Mouse (Mus musculus) liver, embryonic 15.5 days (tissue): Measurements from ENCODE around the gene Atf7. TPM values are rescaled to one million over a fixed set of nuclear protein-coding genes. Genes with fewer than 3 reads are reported as not detected.

ENCODE experiments used
- ATAC-seq: fragments of 200-750 bp; cut with Nextera tagmentation; 2 replicates; pipeline ENCODE4 v1.8.0; 2017; ENCODE audit warnings: moderate number of reproducible peaks, mild to moderate bottlenecking, moderate library complexity; ENCODE audit not compliant: insufficient read depth
- H3K27ac ChIP-seq: fragments of 300-500 bp; sonication (generic); replicated peaks from 2 replicates; pipeline ENCODE4 v1.5.1; 2015; ENCODE audit warnings: mild to moderate bottlenecking, inconsistent platforms
- H3K27me3 ChIP-seq: fragments of 300-500 bp; sonication (generic); 2 replicates; pipeline ENCODE4 v1.6.1; 2015; ENCODE audit warnings: mild to moderate bottlenecking, inconsistent platforms
- H3K36me3 ChIP-seq: fragments of 300-500 bp; sonication (generic); replicated peaks from 2 replicates; pipeline ENCODE4 v1.6.1; 2015; ENCODE audit warnings: moderate library complexity, mild to moderate bottlenecking, inconsistent platforms
- H3K4me1 ChIP-seq: fragments of 300-500 bp; sonication (generic); replicated peaks from 2 replicates; pipeline ENCODE4 v1.6.1; 2015; ENCODE audit warnings: inconsistent platforms
- H3K4me2 ChIP-seq: fragments of 300-500 bp; sonication (generic); 2 replicates; pipeline ENCODE4 v1.6.1; 2015; ENCODE audit warnings: moderate library complexity, mild to moderate bottlenecking, inconsistent platforms
- H3K4me3 ChIP-seq: fragments of 300-500 bp; sonication (generic); replicated peaks from 2 replicates; pipeline ENCODE4 v1.5.1; 2015; ENCODE audit warnings: mild to moderate bottlenecking, inconsistent platforms
- H3K9ac ChIP-seq: fragments of 300-500 bp; sonication (generic); 2 replicates; pipeline ENCODE4 v1.6.1; 2015; ENCODE audit warnings: moderate library complexity, mild to moderate bottlenecking, inconsistent platforms
- H3K9me3 ChIP-seq: fragments of 300-500 bp; sonication (generic); replicated peaks from 2 replicates; pipeline ENCODE4 v1.6.1; 2016; ENCODE audit warnings: inconsistent platforms
- WGBS: fragments of 180-500 bp; shearing (Covaris S2); methylation state at CpG from one replicate; pipeline ENCODE4 v1.1.7; 2015; ENCODE audit warnings: mixed read lengths; ENCODE audit not compliant: insufficient replicate concordance; 5-methylcytosine and 5-hydroxymethylcytosine counted together
- polyA plus RNA-seq: library from polyadenylated mRNA; unstranded; fragments of >200 nt; fragmentation: Nextera tagmentation; extraction: Ambion mirVana; gene quantifications from 2 replicates; pipeline ENCODE4 v1.2.1, GENCODE M21; 2015

Atf7 gene
- polyA plus RNA-seq, 1 experiment from 2014 or later, result 8.8 TPM

DNA sequence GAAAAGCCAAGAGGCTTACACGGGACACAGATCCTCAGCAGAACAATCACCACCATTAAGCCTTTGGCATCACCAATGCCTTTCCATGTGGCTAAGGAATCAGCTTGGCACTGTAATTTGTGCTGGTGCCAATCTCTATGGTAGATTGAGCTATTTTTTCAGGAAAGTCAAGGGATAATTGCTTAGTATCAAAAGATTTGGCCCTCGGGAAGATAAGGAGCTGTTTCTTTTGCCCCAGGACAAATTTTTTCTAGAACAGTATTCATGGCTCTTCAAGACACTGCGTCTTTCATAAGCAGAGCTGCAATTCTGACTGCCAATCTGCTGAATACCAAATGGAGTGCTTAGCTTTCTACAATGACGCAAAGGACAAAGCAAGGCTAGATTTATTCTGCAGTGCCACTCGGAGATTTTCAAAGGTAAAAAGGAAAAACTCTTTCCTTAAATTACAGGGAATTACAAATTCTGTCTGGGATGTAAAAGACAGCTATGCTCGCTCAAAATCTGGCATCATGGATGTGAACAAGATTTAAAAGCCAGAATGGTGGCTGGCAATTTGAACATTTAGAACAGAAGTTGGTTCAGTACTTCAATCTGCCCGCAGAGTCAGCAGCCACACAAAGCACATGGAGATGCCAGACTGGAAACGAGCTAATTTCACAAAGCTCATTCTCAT is 41.4 kb downstream of the Atf7 start:
- ATAC-seq, result no peak
- H3K4me2 ChIP-seq, result no peak overlapping the region
- no peak overlapping the region for H3K4me3 ChIP-seq
- H3K4me1 ChIP-seq, result peaks cover 4% of the 10 kb centered on the region; the same call in 1 of the 2 replicates
- no peaks in the 10 kb centered on the region for H3K9me3 ChIP-seq
- WGBS, result 71% methylated on average over 8 of the region's 8 CpGs
- H3K27me3 ChIP-seq, result no peaks in the 10 kb centered on the region
- no peak overlapping the region for H3K9ac ChIP-seq
- no peak overlapping the region for H3K27ac ChIP-seq
- H3K36me3 ChIP-seq, result no peaks in the 10 kb centered on the region

DNA sequence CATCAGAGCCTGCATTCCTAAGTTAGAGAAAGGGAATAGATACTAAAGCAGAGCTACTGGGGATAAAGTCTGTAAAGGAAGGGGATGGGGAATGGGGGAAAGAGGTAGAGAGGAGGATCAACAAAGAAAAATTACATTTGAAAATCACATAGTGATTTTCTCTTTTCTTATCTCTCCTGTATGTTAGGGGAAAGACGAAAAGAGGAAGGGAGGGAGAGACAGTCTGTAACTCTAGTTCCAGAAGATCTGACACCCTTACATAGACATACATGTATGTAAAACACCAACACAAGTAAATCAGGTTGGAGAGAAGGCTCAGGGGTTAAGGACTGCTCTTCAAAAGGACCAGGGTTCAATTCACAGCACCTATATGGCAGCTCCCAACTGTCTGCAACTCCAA is 44.1 kb downstream of the Atf7 start:
- Histone ChIP-seq H3K27ac (no peak overlapping the region), H3K4me3 (no peak overlapping the region), H3K4me2 (no peak overlapping the region), H3K36me3 (no peaks in the 10 kb centered on the region), H3K9me3 (no peaks in the 10 kb centered on the region), H3K27me3 (no peaks in the 10 kb centered on the region), H3K9ac (no peak overlapping the region), H3K4me1 (peaks cover 4% of the 10 kb centered on the region; the same call in 1 of the 2 replicates)
- no peak for ATAC-seq
- WGBS, result 37% methylated on average over 1 of the region's 1 CpGs

DNA sequence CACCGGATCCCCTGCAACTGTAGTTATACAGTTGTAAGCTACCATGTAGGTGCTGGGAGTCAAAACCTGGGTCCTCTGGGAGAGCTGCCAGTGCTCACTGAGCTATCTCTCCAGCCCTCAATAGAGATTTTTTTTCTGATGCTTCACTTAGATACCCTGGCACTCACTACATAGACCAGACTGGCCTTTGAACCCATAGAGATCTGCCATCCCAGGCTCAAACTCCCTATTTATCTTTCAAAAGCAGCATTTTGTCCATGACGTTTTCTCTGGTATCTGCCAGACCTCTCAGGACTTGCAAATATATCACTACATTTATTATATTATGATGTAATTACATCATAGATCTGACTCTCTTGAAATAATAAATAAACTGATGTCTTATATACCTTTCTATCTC is 46.9 kb downstream of the Atf7 start:
- H3K4me3 ChIP-seq, result no peak overlapping the region
- no peak overlapping the region for H3K4me2 ChIP-seq
- no peak overlapping the region for H3K27ac ChIP-seq
- H3K27me3 ChIP-seq, result no peaks in the 10 kb centered on the region
- WGBS, result 57% methylated on average over 2 of the region's 2 CpGs
- H3K4me1 ChIP-seq, result no peaks in the 10 kb centered on the region
- no peaks in the 10 kb centered on the region for H3K36me3 ChIP-seq
- H3K9me3 ChIP-seq, result no peaks in the 10 kb centered on the region
- no peak for ATAC-seq
- no peak overlapping the region for H3K9ac ChIP-seq

DNA sequence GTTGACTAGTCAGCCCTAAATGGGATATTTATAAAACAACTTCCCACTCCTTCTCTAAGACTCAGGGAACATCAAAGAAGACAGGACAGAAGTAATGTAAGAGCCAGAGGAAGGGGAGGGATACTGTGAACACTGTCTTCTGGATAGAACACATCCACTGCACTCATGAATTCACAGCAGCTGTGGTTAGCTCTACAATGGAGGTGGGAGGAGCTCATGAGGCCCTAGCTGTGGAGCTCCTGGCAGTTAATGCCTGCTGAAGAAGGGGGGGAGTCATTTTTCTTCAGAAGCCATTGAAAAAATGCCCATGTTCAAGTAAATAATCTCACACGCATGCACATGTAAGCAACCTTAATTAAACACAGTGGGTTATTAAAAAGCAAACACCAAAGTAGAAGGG is 48.3 kb downstream of the Atf7 start:
- Histone ChIP-seq H3K9me3 (no peaks in the 10 kb centered on the region), H3K36me3 (no peaks in the 10 kb centered on the region), H3K27ac (no peak overlapping the region), H3K27me3 (no peaks in the 10 kb centered on the region), H3K9ac (no peak overlapping the region), H3K4me3 (no peak overlapping the region), H3K4me2 (no peak overlapping the region), H3K4me1 (no peaks in the 10 kb centered on the region)
- WGBS, result 83% methylated on average over 1 of the region's 1 CpGs
- no peak for ATAC-seq

DNA sequence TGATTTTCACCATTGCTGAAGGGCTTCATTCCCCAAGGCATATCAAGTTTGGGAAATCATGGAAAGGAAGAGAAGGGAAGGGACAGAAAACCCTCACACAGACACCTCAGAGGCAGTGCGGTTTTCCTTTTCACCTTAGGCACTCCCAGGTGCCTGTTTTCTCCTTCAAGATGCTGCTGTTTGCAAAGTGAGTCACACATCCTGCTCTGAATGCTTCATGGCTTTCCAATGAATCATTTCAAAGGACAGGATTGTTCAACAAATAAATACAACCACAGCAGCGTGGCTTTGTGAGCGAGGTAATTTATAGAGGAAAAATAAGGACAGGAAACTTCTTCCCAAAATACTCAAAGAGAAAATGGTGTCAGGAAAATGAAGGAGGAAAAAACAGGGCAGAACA is 53.2 kb downstream of the Atf7 start:
- Histone ChIP-seq H3K4me2 (no peak overlapping the region), H3K9ac (no peak overlapping the region), H3K36me3 (no peaks in the 10 kb centered on the region), H3K27me3 (no peaks in the 10 kb centered on the region), H3K9me3 (no peaks in the 10 kb centered on the region), H3K4me3 (no peak overlapping the region), H3K4me1 (no peaks in the 10 kb centered on the region), H3K27ac (no peak overlapping the region)
- ATAC-seq, result no peak
- WGBS, result 76% methylated on average over 3 of the region's 3 CpGs

DNA sequence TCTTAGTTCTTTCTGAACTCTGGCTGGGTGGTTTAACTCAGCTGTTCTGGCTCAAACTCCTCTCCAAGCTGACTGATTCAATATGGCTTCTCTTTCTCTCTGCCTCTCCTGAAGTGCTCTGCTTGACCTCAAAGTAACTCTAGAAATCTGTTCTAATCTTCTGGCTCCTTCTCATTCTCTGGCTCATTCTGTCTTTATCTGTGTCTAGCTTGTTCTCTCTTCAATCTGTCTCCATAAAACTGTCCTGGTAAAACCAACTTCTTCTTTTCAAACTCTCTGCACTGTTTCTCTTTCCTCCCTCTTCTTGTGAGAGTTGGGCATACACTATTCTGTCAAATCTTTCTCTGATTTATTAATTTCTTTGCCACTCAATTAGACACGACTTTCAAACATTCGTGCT is 57.4 kb downstream of the Atf7 start:
- WGBS, result 63% methylated on average over 2 of the region's 2 CpGs
- H3K4me2 ChIP-seq, result no peak overlapping the region
- H3K27ac ChIP-seq, result no peak overlapping the region
- no peak for ATAC-seq
- H3K9me3 ChIP-seq, result no peaks in the 10 kb centered on the region
- no peak overlapping the region for H3K4me3 ChIP-seq
- peaks cover 3% of the 10 kb centered on the region; the same call in 1 of the 2 replicates for H3K36me3 ChIP-seq
- H3K9ac ChIP-seq, result no peak overlapping the region
- no peaks in the 10 kb centered on the region for H3K4me1 ChIP-seq
- H3K27me3 ChIP-seq, result no peaks in the 10 kb centered on the region

DNA sequence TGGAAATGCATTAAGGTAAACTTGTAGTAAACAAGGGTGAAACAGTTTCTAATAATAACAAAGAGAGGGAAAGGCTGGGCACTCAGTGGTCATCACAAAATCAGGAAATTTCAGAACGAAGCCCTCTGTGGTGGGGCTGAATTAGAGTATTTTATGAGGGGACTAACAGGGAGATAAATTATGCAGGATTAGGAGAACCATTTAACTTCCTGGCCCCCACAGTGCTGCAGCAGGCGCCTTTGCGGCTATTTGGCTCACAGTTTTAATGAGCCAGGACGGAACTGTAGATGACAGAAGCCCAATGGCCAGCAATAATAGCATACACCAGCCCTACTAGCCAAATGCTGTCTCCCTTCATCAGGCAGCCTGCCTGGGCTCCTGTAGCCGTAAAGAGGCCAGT is 61.6 kb downstream of the Atf7 start:
- Histone ChIP-seq H3K4me2 (no peak overlapping the region), H3K27me3 (no peaks in the 10 kb centered on the region), H3K27ac (no peak overlapping the region), H3K9me3 (no peaks in the 10 kb centered on the region), H3K4me3 (no peak overlapping the region), H3K9ac (no peak overlapping the region), H3K4me1 (no peaks in the 10 kb centered on the region), H3K36me3 (peaks cover 19% of the 10 kb centered on the region; the same call in 1 of the 2 replicates)
- 78% methylated on average over 5 of the region's 5 CpGs for WGBS
- ATAC-seq, result no peak

DNA sequence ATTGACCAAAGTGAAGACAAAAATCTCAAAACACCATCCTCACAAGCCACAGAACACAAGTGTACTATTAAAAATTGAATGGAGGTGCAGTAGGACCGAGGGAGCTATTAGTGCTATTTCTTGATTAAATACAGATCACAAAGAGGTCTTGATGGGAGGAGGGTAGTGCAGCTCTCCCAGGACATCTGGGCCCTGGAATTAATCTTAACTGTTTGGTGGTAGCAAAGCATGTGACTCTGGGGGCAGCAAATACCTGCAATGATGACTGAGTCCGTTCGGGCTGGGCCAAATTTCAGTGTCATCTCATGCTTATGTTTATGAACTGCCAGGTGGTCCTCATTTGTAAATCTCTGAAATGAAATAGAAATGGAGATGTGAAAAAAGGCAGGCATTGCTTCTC is 62.2 kb downstream of the Atf7 start:
- Histone ChIP-seq H3K4me2 (no peak overlapping the region), H3K27me3 (no peaks in the 10 kb centered on the region), H3K27ac (no peak overlapping the region), H3K36me3 (peaks cover 19% of the 10 kb centered on the region; the same call in 1 of the 2 replicates), H3K4me3 (no peak overlapping the region), H3K4me1 (no peaks in the 10 kb centered on the region), H3K9me3 (no peaks in the 10 kb centered on the region), H3K9ac (no peak overlapping the region)
- ATAC-seq, result no peak
- 76% methylated on average over 3 of the region's 3 CpGs for WGBS

DNA sequence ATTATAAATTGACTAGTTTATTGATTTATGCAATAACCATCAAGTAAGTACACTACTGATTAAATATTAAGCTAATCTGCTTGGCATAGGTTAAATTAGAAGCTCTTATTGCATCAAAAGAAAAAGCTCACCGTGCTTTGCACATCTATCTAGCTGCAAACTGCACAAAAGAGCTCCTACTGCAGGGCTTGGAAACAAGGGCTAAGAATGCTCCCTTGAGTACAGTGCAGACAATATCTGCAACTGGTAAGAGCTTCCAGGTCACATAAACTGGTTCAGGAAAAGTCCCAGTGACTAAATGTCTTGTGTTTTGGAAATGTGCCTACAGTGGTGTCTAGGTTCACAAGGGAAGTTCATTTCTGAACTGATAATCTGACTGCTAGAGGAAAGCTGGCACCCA is 62.8 kb downstream of the Atf7 start:
- Histone ChIP-seq H3K36me3 (peaks cover 19% of the 10 kb centered on the region; the same call in 1 of the 2 replicates), H3K9me3 (no peaks in the 10 kb centered on the region), H3K9ac (no peak overlapping the region), H3K4me3 (no peak overlapping the region), H3K27ac (no peak overlapping the region), H3K4me1 (no peaks in the 10 kb centered on the region), H3K27me3 (no peaks in the 10 kb centered on the region), H3K4me2 (no peak overlapping the region)
- 88% methylated on average over 1 of the region's 1 CpGs for WGBS
- no peak for ATAC-seq

DNA sequence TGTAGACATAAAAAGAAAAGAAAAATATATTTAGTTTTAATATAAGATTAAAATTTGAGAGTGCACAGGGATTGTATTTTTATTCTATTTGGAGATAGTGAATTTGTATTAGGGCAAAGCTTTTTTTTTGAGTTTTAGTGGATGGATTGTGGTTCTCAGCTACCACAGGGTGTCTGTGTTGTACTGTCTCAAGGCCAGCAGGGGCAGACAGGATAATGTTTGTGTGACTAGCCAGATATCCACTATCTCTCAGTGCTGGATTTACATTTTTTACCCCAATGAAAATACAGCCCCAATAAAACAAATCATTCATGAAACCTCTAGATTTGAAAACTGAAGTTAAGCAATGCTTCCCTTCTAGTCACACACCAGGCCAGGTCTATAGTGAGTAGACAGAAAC is 67.7 kb downstream of the Atf7 start:
- ATAC-seq, result no peak
- no peak overlapping the region for H3K27ac ChIP-seq
- peaks cover 60% of the 10 kb centered on the region for H3K36me3 ChIP-seq

DNA sequence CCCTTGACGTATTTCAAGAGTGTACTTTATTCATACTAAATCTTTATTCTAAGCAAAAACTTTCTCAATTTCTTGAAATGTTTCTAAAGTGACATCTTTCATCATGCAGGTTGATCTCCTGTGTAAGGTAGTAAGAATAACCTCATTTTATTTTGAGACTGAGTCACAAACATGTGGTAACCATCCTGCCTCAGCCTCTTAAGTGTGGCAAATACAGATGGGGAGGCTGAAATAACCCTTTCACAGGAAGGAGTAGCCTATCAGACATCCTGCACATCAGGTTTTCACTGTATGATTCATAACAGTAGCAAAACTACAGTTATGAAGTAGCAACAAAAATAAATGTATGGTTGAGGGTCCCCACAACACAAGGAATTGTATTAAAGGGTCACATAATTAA is 69.7 kb downstream of the Atf7 start:
- H3K4me1 ChIP-seq, result no peaks in the 10 kb centered on the region
- H3K9me3 ChIP-seq, result no peaks in the 10 kb centered on the region
- H3K36me3 ChIP-seq, result peaks cover 69% of the 10 kb centered on the region
- no peak for ATAC-seq
- 79% methylated on average over 1 of the region's 1 CpGs for WGBS
- no peak overlapping the region for H3K9ac ChIP-seq
- H3K27ac ChIP-seq, result no peak overlapping the region
- H3K4me3 ChIP-seq, result no peak overlapping the region
- H3K4me2 ChIP-seq, result no peak overlapping the region
- no peaks in the 10 kb centered on the region for H3K27me3 ChIP-seq

More for the DNA sequence above, 67.7 kb downstream of the Atf7 start:
- Histone ChIP-seq H3K4me2 (no peak overlapping the region), H3K4me3 (no peak overlapping the region), H3K9me3 (no peaks in the 10 kb centered on the region), H3K4me1 (no peaks in the 10 kb centered on the region), H3K27me3 (no peaks in the 10 kb centered on the region), H3K9ac (no peak overlapping the region)

DNA sequence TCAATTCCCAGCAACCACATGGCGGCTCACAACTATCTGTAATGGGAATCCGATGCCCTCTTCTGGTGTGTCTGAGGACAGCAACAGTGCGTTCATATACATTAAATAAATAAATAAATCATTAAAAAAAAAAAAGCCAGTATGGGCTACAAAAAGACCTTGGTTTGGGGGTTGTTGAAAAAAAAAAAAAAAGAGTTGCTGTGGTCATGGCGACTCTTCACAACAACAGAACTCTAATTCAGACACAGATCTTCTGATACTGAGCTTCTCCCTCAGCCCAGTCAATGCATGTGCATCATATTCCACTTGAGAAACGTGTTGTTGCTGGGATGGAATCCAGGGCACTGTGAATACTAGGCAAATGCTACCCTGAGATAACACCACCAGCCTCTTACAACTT is 72.7 kb downstream of the Atf7 start:
- no peak overlapping the region for H3K4me2 ChIP-seq
- H3K4me1 ChIP-seq, result no peaks in the 10 kb centered on the region
- H3K27me3 ChIP-seq, result no peaks in the 10 kb centered on the region
- H3K27ac ChIP-seq, result no peak overlapping the region
- H3K9ac ChIP-seq, result no peak overlapping the region
- no peaks in the 10 kb centered on the region for H3K9me3 ChIP-seq
- no peak overlapping the region for H3K4me3 ChIP-seq
- WGBS, result 76% methylated on average over 5 of the region's 5 CpGs
- no peak for ATAC-seq
- peaks cover 69% of the 10 kb centered on the region for H3K36me3 ChIP-seq
